Mouse (Mus musculus) forebrain, embryonic 16.5 days (tissue): ENCODE data around the gene Gm5416. TPM values are rescaled to one million over a fixed set of nuclear protein-coding genes. Genes with fewer than 3 reads are reported as not detected.
"Not testable (repeated sequence)": the region's sequence is repeated elsewhere in the genome, so short reads cannot be mapped to it uniquely, and the experiment has no call there.

Experiments
- ATAC-seq: fragments of 200-750 bp; cut with Nextera tagmentation; 2 replicates; pipeline ENCODE4 v1.8.0; 2017; ENCODE audit warnings: mild to moderate bottlenecking, moderate library complexity
- H3K27ac ChIP-seq: fragments of 300-500 bp; sonication (generic); 2 replicates; pipeline ENCODE4 v1.5.1; 2014; ENCODE audit warnings: low read length, control low read depth
- H3K27me3 ChIP-seq: fragments of 300-500 bp; sonication (generic); replicated peaks from 2 replicates; pipeline ENCODE4 v1.6.1; 2014; ENCODE audit warnings: low read length; ENCODE audit not compliant: control insufficient read depth, insufficient read depth
- H3K36me3 ChIP-seq: fragments of 300-500 bp; sonication (generic); 2 replicates; pipeline ENCODE4 v1.6.1; 2014; ENCODE audit not compliant: control insufficient read depth, insufficient read depth
- H3K4me1 ChIP-seq: fragments of 300-500 bp; sonication (generic); replicated peaks from 2 replicates; pipeline ENCODE4 v1.6.1; 2014; ENCODE audit warnings: low read length; ENCODE audit not compliant: control insufficient read depth, insufficient read depth
- H3K4me2 ChIP-seq: fragments of 300-500 bp; sonication (generic); 2 replicates; pipeline ENCODE4 v1.6.1; 2014; ENCODE audit warnings: mild to moderate bottlenecking, low read length, control low read depth
- H3K4me3 ChIP-seq: fragments of 300-500 bp; sonication (generic); replicated peaks from 2 replicates; pipeline ENCODE4 v1.5.1; 2014; ENCODE audit warnings: mild to moderate bottlenecking, low read length, control low read depth
- H3K9ac ChIP-seq: fragments of 300-500 bp; sonication (generic); replicated peaks from 2 replicates; pipeline ENCODE4 v1.6.1; 2014; ENCODE audit warnings: low read depth, low read length, control low read depth
- H3K9me3 ChIP-seq: fragments of 300-500 bp; sonication (generic); 2 replicates; pipeline ENCODE4 v1.6.1; 2016; ENCODE audit warnings: low read length; ENCODE audit not compliant: control insufficient read depth
- WGBS: fragments of 180-500 bp; shearing (Covaris S2); extraction: QIAGEN DNeasy Blood & Tissue Kit; methylation state at CpG from one replicate; pipeline ENCODE4 v1.1.7; 2014; 5-methylcytosine and 5-hydroxymethylcytosine counted together
- polyA plus RNA-seq: library from polyadenylated mRNA; unstranded; fragments of >200 nt; fragmentation: Nextera tagmentation; extraction: Ambion mirVana; gene quantifications from 2 replicates; pipeline ENCODE4 v1.2.1, GENCODE M21; 2015

Gm5416 gene
- polyA plus RNA-seq: not detected in 2 replicates

GRCm38 (mm10) chr16:36209967-36210453 is at the start of gene Gm5416:
Gene Gm5416 (plus strand): TSS chr16:36210403.
- Histone ChIP-seq H3K27ac (no peak within 1 kb of the TSS), H3K9ac (no peak within 1 kb of the TSS), H3K36me3 (no peaks in the 10 kb centered on the region), H3K4me3 (no peak within 1 kb of the TSS), H3K27me3 (no peaks in the 10 kb centered on the region), H3K9me3 (no peaks in the 10 kb centered on the region), H3K4me2 (no peak within 1 kb of the TSS), H3K4me1 (no peaks in the 10 kb centered on the region)
- no peak for ATAC-seq
- 84% methylated on average over 2 of the region's 2 CpGs for WGBS

- H3K9me3 ChIP-seq, H3K36me3 ChIP-seq, H3K4me3 ChIP-seq, H3K27ac ChIP-seq, H3K4me1 ChIP-seq, H3K4me2 ChIP-seq, H3K9ac ChIP-seq, H3K27me3 ChIP-seq, ATAC-seq: not testable (repeated sequence)
- 87% methylated on average over 9 of the region's 10 CpGs for WGBS
These were observed 42.4 kb upstream of the Gm5416 start for GRCm38 (mm10) chr16:36167841-36168240.

GRCm38 (mm10) chr16:36176108-36176507 is 34.1 kb upstream of the Gm5416 start:
- Histone ChIP-seq H3K4me2 (no peak overlapping the region), H3K4me1 (no peaks in the 10 kb centered on the region), H3K9ac (no peak overlapping the region), H3K9me3 (no peaks in the 10 kb centered on the region), H3K4me3 (no peak overlapping the region), H3K36me3 (no peaks in the 10 kb centered on the region), H3K27me3 (no peaks in the 10 kb centered on the region), H3K27ac (no peak overlapping the region)
- no peak for ATAC-seq

GRCm38 (mm10) chr16:36179910-36180309 is 30.3 kb upstream of the Gm5416 start:
- no peaks in the 10 kb centered on the region for H3K9me3 ChIP-seq
- H3K4me3 ChIP-seq: no peak overlapping the region
- 79% methylated on average over 2 of the region's 2 CpGs for WGBS
- H3K36me3 ChIP-seq: no peaks in the 10 kb centered on the region
- H3K27ac ChIP-seq: no peak overlapping the region
- H3K4me1 ChIP-seq: no peaks in the 10 kb centered on the region
- ATAC-seq: no peak
- H3K4me2 ChIP-seq: no peak overlapping the region
- no peaks in the 10 kb centered on the region for H3K27me3 ChIP-seq
- H3K9ac ChIP-seq: no peak overlapping the region

- not testable (repeated sequence) for H3K9me3 ChIP-seq, H3K27ac ChIP-seq, H3K4me2 ChIP-seq, H3K36me3 ChIP-seq, H3K4me3 ChIP-seq, ATAC-seq, H3K27me3 ChIP-seq, H3K9ac ChIP-seq, H3K4me1 ChIP-seq
- 86% methylated on average over 4 of the region's 4 CpGs for WGBS
These were observed 26.3 kb upstream of the Gm5416 start, which contains the start of gene Gm5483 for GRCm38 (mm10) chr16:36183912-36184311. Gene Gm5483 (plus strand): TSS chr16:36184212.

- Histone ChIP-seq H3K9ac (no peak overlapping the region), H3K4me2 (no peak overlapping the region), H3K4me3 (no peak overlapping the region), H3K9me3 (no peaks in the 10 kb centered on the region), H3K4me1 (no peaks in the 10 kb centered on the region), H3K36me3 (no peaks in the 10 kb centered on the region), H3K27ac (no peak overlapping the region), H3K27me3 (no peaks in the 10 kb centered on the region)
- ATAC-seq: no peak
- 47% methylated on average over 19 of the region's 19 CpGs for WGBS
These were observed 11.0 kb upstream of the Gm5416 start for GRCm38 (mm10) chr16:36199226-36199625.

GRCm38 (mm10) chr16:36203846-36204245 is 6.4 kb upstream of the Gm5416 start:
- Histone ChIP-seq H3K9ac (no peak overlapping the region), H3K9me3 (no peaks in the 10 kb centered on the region), H3K4me1 (no peaks in the 10 kb centered on the region), H3K27me3 (no peaks in the 10 kb centered on the region), H3K4me3 (no peak overlapping the region), H3K36me3 (no peaks in the 10 kb centered on the region), H3K27ac (no peak overlapping the region), H3K4me2 (no peak overlapping the region)
- ATAC-seq: no peak
- WGBS: 77% methylated on average over 5 of the region's 5 CpGs

- not testable (repeated sequence) for H3K27ac ChIP-seq, H3K36me3 ChIP-seq, ATAC-seq, H3K9me3 ChIP-seq, H3K27me3 ChIP-seq, H3K4me1 ChIP-seq, H3K4me2 ChIP-seq, H3K4me3 ChIP-seq, H3K9ac ChIP-seq
- WGBS: 39% methylated on average over 2 of the region's 2 CpGs
These were observed 4.5 kb upstream of the Gm5416 start for GRCm38 (mm10) chr16:36205684-36206083.

GRCm38 (mm10) chr16:36221168-36221567 is 11.0 kb downstream of the Gm5416 start, which contains the start of gene 2010005H15Rik:
Gene 2010005H15Rik (plus strand): TSS chr16:36221468.
- H3K4me1 ChIP-seq, H3K27ac ChIP-seq, H3K9ac ChIP-seq, H3K9me3 ChIP-seq, H3K4me3 ChIP-seq, H3K27me3 ChIP-seq, H3K4me2 ChIP-seq, ATAC-seq, H3K36me3 ChIP-seq: not testable (repeated sequence)
- WGBS: 97% methylated on average over 6 of the region's 7 CpGs

- not testable (repeated sequence) for H3K4me3 ChIP-seq, H3K36me3 ChIP-seq, H3K27me3 ChIP-seq, ATAC-seq, H3K4me2 ChIP-seq, H3K4me1 ChIP-seq, H3K9ac ChIP-seq, H3K27ac ChIP-seq, H3K9me3 ChIP-seq
These were observed 50.4 kb downstream of the Gm5416 start for GRCm38 (mm10) chr16:36260585-36260984.
